Mouse (Mus musculus) kidney, adult 2 months (tissue): ENCODE data around the gene Fam243.

Source experiments
- CTCF ChIP-seq: fragments of 200-500 bp; conservative IDR thresholded peaks from 2 replicates; pipeline ENCODE4 v1.5.1; 2011; ENCODE audit warnings: low read depth, mild to moderate bottlenecking, control low read depth, low read length, moderate library complexity, mixed read lengths; ENCODE audit not compliant: insufficient read depth, insufficient read length
- POLR2A ChIP-seq: fragments of 200-500 bp; IDR thresholded peaks from one replicate; pipeline ENCODE4 v1.6.1; 2011; ENCODE audit warnings: low read depth, low read length, control low read depth

- TF ChIP-seq POLR2A (no peak), CTCF (peak; percentile 81)
Measured at GRCm38 (mm10) chr16:92340612-92341511, 19.6 kb upstream of the Fam243 start.
